Mouse (Mus musculus): ENCODE data around the gene Eri3.
A peak's percentile ranks its signal among the peaks of the same experiment; 100 is the strongest.

Eri3 gene

GRCm38 (mm10) chr4:117664411-117665137 lies 114.4 kb downstream of the Eri3 start:
- no peak for DNase-seq

DNA sequence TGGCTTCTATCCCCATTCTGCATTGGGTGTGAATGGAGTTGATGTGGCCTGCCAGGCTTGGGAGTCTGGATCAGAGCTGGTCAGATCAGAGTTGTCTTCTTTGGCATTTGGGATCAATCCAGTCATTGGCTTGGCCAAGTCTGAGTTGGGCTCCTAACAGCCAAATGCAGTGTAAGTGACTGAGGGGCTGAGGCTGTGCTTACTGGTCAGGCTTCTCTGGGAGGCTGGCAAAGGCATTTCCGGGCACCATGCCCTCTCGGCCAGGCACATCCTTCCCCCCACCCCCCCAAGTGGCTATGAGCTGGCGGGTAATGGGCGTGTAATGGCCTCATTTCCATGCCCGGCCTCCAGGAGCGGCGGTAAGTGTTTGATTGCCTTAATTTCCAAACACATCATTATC lies 115.4 kb downstream of the Eri3 start:
- no peak for DNase-seq

GRCm38 (mm10) chr4:117666054-117666453 lies 115.9 kb downstream of the Eri3 start:
- no peak for DNase-seq

- no peak for DNase-seq
Observed at GRCm38 (mm10) chr4:117669874-117670273, 119.7 kb downstream of the Eri3 start.

DNA sequence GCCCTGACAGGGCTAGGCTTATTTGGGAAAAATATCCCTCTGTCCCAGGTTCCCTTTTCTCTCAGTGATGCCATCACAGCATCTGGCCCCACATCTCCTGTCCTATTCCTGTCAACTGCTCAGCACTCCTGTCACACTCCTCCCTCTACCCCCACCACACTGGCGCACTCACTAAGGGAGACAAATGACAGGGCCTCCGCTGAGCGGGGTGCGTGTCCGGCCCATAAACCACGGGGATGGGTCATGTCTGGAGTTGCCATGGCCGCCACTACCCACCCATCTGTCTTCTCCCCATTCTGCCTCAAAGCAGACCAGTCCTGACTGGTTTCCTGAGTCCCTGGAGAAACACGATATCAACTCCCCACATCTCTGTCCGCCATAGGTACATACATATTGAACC lies 121.9 kb downstream of the Eri3 start:
- DNase-seq, result no peak

DNA sequence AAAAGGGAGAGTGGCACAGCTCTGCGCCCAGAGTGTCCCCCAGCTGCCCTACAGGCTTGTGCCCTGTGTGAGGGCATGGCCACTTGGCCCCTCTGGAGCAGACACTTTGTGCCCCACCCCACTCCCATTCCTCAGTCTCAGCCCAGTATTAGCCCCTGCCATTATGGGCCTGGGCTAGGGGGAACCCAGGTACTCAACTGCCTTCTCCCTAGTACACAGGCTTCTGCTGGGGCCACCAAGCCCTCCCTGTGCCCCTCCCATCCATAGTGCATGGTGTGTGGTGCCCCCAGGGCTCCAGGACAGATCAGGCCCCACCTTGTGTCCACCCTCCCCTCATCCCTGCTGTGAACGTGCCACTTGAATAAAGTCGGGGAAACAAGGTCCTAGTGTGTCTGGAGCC lies 123.7 kb downstream of the Eri3 start:
- no peak for DNase-seq

GRCm38 (mm10) chr4:117676903-117677302 lies 126.7 kb downstream of the Eri3 start:
- peak; percentile 67 for DNase-seq

GRCm38 (mm10) chr4:117680963-117681362 lies 130.8 kb downstream of the Eri3 start:
- DNase-seq, result no peak

DNA sequence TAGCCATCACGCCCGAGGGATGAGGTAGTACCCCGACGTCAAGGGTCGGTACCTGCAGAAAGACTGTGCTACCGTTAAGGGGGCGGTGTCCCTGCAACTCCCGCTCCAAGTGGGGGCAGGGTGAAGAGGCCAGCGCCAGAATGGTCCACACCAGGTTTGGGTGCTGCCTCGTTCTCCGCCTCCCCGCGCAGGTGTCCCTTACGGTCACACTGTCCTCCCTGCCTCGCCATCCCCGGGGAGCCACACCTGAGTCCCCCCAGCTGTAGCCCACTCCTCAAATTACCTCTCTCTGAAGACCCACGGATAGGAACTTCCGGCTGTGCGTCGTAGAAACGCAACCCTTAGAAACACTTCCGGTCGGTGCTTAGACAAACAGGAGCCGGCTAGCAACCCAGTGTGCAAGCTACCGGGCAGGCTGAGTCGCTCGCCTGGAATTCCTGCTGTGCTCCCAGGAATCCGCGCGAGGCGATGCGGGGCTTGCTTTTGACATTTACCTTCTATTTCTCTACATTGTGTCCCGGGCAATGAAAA lies 131.8 kb downstream of the Eri3 start, which contains the start of gene Dmap1:
Dmap1 (minus strand) TSS at position 343 of the 531 bp plus-strand sequence.
- DNase-seq, result peak; percentile 83

GRCm38 (mm10) chr4:117682463-117682862 lies 132.3 kb downstream of the Eri3 start:
- no peak for DNase-seq

- no peak for DNase-seq
Observed at GRCm38 (mm10) chr4:117683048-117683768, 133.0 kb downstream of the Eri3 start.

GRCm38 (mm10) chr4:117686354-117686753 lies 136.2 kb downstream of the Eri3 start:
- DNase-seq, result no peak

GRCm38 (mm10) chr4:117705361-117705760 lies 155.2 kb downstream of the Eri3 start:
- DNase-seq, result peak; percentile 37

- no peak for DNase-seq
Observed at GRCm38 (mm10) chr4:117708780-117709550, 158.8 kb downstream of the Eri3 start.

DNA sequence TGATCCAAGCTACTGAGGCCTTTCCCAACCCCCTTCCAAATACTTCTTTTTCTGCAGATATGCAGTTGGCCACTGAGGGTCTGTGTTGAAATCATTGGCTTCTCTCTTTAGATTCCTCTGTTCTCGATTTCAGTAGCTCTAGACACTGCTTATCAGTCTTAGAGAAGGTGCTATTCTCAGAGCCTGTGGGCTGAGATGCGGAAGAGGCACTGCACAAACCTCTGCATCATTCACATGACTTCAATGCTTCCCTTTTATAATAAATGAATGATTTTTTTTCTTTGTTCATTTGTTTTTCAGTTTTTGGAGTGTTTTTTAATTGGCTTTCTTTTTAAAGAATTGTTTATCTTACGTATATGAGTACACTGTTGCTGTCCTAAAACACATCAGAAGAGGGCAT lies 162.1 kb downstream of the Eri3 start:
- no peak for DNase-seq

- DNase-seq, result no peak
Observed at GRCm38 (mm10) chr4:117713303-117714098, 163.3 kb downstream of the Eri3 start.

Data from thymus, postnatal 25 days (tissue).